Mouse (Mus musculus) embryonic stem cell, embryonic (primary cell): ENCODE measurements around the gene Rplp0.

Source experiments
- CTCF ChIA-PET, 4 experiments: fragments of 300-600 bp in 2 of 4; fragments of 350-600 bp in 2 of 4; sonication (Branson Sonifier 250); formaldehyde crosslinking; loops; one replicate each; lab custom pipeline; 2022; ENCODE audit warnings: inconsistent platforms in 2 of 4; lab: Charles Lee
- POLR2A ChIA-PET, 4 experiments: fragments of 300-600 bp in 2 of 4; fragments of 350-600 bp in 2 of 4; sonication (Branson Sonifier 250); formaldehyde crosslinking; loops; one replicate each; lab custom pipeline; 2022; ENCODE audit warnings: antibody characterized with exemption in 4 of 4, inconsistent platforms in 1 of 4; lab: Charles Lee

Gene Rplp0

GRCm38 (mm10) chr5:115538017-115538692, 21.1 kb upstream of the Rplp0 start:
- ChIA-PET CTCF (interaction anchor here (0.5 to 2.2 kb wide), 65 partner anchors 8 to 1064 kb away, joined by 3 to 31 read pairs (median 4); partner anchors contain the start of genes Pxn (in 2 of the 4), Acads (in 1 of the 4), Rplp0 (in 1 of the 4) and Sirt4 (in 1 of the 4)), POLR2A (interaction anchor here (0.5 to 2.5 kb wide), 57 partner anchors 9 to 469 kb away, joined by 3 to 72 read pairs (median 6); partner anchors contain the start of genes Sirt4 (in 2 of the 4), Pxn (in 1 of the 4) and Rplp0 (in 1 of the 4))

DNA sequence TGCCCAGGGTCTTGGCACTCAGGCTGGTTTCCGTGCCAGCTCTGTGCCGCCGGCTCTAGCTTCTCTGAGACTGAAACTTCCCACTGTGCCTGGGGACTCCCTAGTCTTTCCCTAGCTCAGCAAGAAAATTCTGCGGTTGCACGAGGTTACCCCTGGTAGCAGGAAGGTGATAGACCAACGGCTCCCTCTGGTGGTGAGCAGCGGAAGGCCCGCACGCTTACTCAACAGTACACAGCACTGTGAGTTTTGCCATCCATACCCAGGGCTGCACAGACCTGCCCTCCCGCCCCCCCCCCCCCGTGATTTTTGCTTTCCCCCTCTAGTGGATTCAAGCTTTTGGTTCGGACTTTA, 20.6 kb upstream of the Rplp0 start:
- ChIA-PET POLR2A (interaction anchor here (0.6 to 2.5 kb wide), 58 partner anchors 8 to 745 kb away, joined by 3 to 72 read pairs (median 6); partner anchors contain the start of genes Sirt4 (in 2 of the 4), Pxn (in 1 of the 4) and Rplp0 (in 1 of the 4)), CTCF (interaction anchor here (0.6 to 2.2 kb wide), 63 partner anchors 8 to 1064 kb away, joined by 3 to 31 read pairs (median 4); partner anchors contain the start of genes Pxn (in 2 of the 4), Acads (in 1 of the 4), Rplp0 (in 1 of the 4) and Sirt4 (in 1 of the 4))

- POLR2A ChIA-PET, result interaction anchor here (0.5 to 21.3 kb wide), 47 partner anchors 7 to 188 kb away, joined by 3 to 239 read pairs (median 4); partner anchors contain the start of genes Rplp0 (in 3 of the 4), Gcn1l1 (in 2 of the 4) and Sirt4 (in 2 of the 4)
- CTCF ChIA-PET, result interaction anchor here in 3 of 4 experiments (0.5 to 5.2 kb wide), 10 partner anchors 11 to 1399 kb away, joined by 3 to 29 read pairs (median 4); partner anchors contain the start of gene Rplp0 (in 1 of the 3)
Measured at GRCm38 (mm10) chr5:115542635-115543384, 16.5 kb upstream of the Rplp0 start.

- ChIA-PET CTCF (interaction anchor here in 3 of 4 experiments (0.6 to 5.2 kb wide), 9 partner anchors 10 to 298 kb away, joined by 3 to 29 read pairs (median 3); partner anchors contain the start of gene Rplp0 (in 1 of the 3)), POLR2A (interaction anchor here (0.5 to 21.3 kb wide), 34 partner anchors 8 to 189 kb away, joined by 3 to 239 read pairs (median 6); partner anchors contain the start of genes Rplp0 (in 3 of the 4), Gcn1l1 (in 2 of the 4) and Sirt4 (in 2 of the 4))
Measured at GRCm38 (mm10) chr5:115543509-115544253, 15.6 kb upstream of the Rplp0 start.

GRCm38 (mm10) chr5:115544655-115545185, 14.5 kb upstream of the Rplp0 start:
- ChIA-PET POLR2A (interaction anchor here in 3 of 4 experiments (0.7 to 21.3 kb wide), 19 partner anchors 9 to 94 kb away, joined by 3 to 239 read pairs (median 5); partner anchors contain the start of genes Rplp0 (in 3 of the 3) and Gcn1l1 (in 2 of the 3)), CTCF (interaction anchor here in 3 of 4 experiments (0.6 to 5.2 kb wide), 5 partner anchors 10 to 37 kb away, joined by 3 to 29 read pairs (median 3); no protein-coding TSS in a partner anchor)

GRCm38 (mm10) chr5:115545636-115546035, 13.6 kb upstream of the Rplp0 start:
- CTCF ChIA-PET, result interaction anchor here in 1 of 4 experiments (0.8 to 5.2 kb wide), 5 partner anchors 9 to 38 kb away, joined by 3 to 29 read pairs (median 3); partner anchors contain the start of gene Rplp0
- POLR2A ChIA-PET, result interaction anchor here (0.6 to 21.3 kb wide), 22 partner anchors 8 to 1759 kb away, joined by 3 to 239 read pairs (median 5); partner anchors contain the start of genes Rplp0 (in 3 of the 4) and Gcn1l1 (in 2 of the 4)

DNA sequence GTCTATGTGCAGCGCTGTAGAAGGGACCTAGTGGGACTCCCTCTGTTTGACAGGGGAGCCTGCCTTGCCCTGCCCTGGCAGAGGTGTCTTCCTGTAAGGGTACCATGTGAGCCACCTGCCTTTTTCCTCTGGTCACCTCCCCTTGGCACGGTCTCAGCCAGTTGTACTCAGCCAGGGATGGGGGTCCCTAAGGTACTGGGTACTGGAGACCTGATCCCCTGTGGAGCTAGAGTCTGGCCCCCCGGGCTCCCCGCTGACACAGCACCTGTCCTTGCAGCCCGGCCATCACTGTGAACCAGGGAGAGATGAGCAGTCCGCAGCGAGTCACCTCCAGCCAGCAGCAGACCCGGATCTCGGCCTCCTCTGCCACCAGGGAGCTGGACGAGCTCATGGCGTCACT, 12.7 kb upstream of the Rplp0 start:
- POLR2A ChIA-PET, result interaction anchor here (0.6 to 21.3 kb wide), 20 partner anchors 8 to 549 kb away, joined by 3 to 239 read pairs (median 6); partner anchors contain the start of genes Rplp0 (in 3 of the 4) and Gcn1l1 (in 2 of the 4)
- CTCF ChIA-PET, result interaction anchor here (0.5 to 5.6 kb wide), 11 partner anchors 8 to 721 kb away, joined by 3 to 29 read pairs (median 8); partner anchors contain the start of gene Rplp0 (in 2 of the 4)

DNA sequence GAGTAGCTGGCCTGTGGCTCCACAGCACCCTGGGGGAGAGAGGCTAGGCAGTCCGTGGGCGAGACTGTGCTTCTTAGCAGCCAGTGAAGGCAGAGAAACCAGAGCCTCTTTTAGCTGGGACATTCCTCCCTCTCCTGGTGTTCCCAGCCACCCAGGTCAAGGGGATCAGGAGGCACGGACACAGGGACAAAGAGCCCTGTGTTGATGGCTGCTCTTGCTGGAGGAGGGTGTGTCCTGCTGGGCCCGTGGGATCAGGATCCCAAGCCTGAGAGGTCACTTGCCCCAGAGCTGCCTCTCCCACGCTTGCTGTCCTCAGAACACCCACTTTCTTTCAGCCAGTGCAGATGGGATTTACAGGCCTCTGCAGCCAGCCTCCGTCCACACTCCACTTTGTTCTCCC, 12.3 kb upstream of the Rplp0 start:
- POLR2A ChIA-PET, result interaction anchor here (0.6 to 21.3 kb wide), 23 partner anchors 9 to 549 kb away, joined by 3 to 239 read pairs (median 5); partner anchors contain the start of genes Rplp0 (in 3 of the 4) and Gcn1l1 (in 2 of the 4)
- CTCF ChIA-PET, result interaction anchor here (0.6 to 5.6 kb wide), 8 partner anchors 9 to 721 kb away, joined by 3 to 21 read pairs (median 9); partner anchors contain the start of gene Rplp0 (in 1 of the 4)

DNA sequence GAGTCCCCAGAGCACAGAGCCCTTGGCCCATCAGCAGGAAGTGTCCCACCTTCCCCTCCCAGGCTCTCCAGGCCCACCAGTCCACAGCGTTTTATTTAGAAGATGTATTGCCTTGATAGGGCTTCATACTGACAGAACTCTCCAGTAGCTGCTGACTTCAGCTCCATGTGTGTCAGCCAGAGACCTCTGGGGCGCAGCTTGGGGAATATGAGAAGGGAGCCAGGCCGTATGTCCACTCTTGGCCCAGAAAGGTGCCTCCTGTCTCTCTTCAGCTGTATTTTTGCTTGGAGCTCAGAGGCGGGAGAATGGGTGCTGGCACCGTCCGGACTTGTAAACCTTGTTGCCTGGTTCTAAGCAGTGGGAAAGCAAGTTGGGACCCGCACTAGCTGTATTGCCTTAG, 11.8 kb upstream of the Rplp0 start:
- ChIA-PET CTCF (interaction anchor here (0.6 to 5.6 kb wide), 6 partner anchors 9 to 722 kb away, joined by 3 to 21 read pairs (median 9); no protein-coding TSS in a partner anchor), POLR2A (interaction anchor here in 3 of 4 experiments (0.6 to 21.3 kb wide), 21 partner anchors 9 to 72 kb away, joined by 3 to 239 read pairs (median 5); partner anchors contain the start of genes Rplp0 (in 3 of the 3) and Gcn1l1 (in 2 of the 3))

GRCm38 (mm10) chr5:115548501-115549285, 10.6 kb upstream of the Rplp0 start:
- ChIA-PET CTCF (interaction anchor here in 3 of 4 experiments (0.6 to 5.6 kb wide), 6 partner anchors 8 to 967 kb away, joined by 3 to 21 read pairs (median 3); no protein-coding TSS in a partner anchor), POLR2A (interaction anchor here (0.6 to 21.3 kb wide), 21 partner anchors 8 to 367 kb away, joined by 3 to 239 read pairs (median 5); partner anchors contain the start of genes Rplp0 (in 4 of the 4), Gcn1l1 (in 2 of the 4) and Sirt4 (in 1 of the 4))

DNA sequence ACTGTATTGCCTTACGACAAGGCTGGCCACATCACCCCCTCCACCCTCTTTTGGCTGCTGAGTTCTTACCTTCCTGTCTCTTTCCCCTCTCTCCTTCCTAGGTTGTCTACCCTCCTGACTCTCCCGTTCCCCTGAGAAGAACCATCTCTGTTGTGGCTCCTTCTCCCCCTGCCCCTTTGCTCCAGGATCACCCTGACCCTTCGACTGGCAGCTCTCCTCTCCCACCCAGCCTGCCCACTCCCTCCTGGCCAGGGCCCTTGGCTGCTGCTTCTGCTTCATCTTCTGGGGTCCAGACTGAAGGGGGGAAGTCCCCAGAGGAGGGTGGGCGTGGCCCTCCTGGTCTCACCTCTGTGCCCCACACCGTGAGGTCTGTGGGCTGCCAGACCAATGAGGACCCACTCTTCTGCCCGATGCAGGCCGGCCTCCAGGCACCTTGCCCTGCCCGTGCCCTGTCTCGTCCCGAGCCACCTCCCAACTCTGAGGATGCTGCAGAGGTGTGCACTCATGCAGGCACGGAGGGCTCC, 8.7 kb upstream of the Rplp0 start:
- ChIA-PET POLR2A (interaction anchor here (0.6 to 21.3 kb wide), 15 partner anchors 9 to 982 kb away, joined by 3 to 239 read pairs (median 5); partner anchors contain the start of genes Rplp0 (in 4 of the 4), Gcn1l1 (in 2 of the 4) and Sirt4 (in 1 of the 4)), CTCF (interaction anchor here in 2 of 4 experiments (1.0 to 5.6 kb wide), 3 partner anchors 8 to 12 kb away, joined by 3 to 21 read pairs (median 4); no protein-coding TSS in a partner anchor)

DNA sequence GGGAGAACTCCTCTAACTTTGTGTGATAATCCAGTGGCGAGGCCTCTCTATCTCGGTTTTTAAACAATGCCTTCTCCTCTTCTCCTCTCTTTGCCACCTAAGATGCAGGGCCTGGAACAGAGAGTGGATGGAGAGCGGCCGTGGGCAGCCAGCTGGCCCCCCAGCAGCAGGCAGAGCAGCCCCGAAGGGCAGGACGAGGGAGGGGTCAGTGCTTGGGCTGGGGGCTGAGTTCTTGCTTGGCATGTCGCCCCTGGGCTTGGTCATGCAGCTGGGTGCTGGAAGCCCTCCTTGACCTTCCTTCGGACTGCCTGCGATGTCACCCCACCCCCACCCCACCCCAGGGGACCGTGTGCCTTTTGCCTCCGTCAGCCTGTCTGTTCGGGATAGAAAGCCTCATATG, 7.9 kb upstream of the Rplp0 start:
- CTCF ChIA-PET, result interaction anchor here in 2 of 4 experiments (0.6 to 5.6 kb wide), 4 partner anchors 11 to 399 kb away, joined by 3 to 21 read pairs (median 4); no protein-coding TSS in a partner anchor
- POLR2A ChIA-PET, result interaction anchor here in 3 of 4 experiments (0.6 to 21.3 kb wide), 6 partner anchors 8 to 133 kb away, joined by 3 to 239 read pairs (median 4); partner anchors contain the start of genes Gcn1l1 (in 1 of the 3) and Rplp0 (in 1 of the 3)

DNA sequence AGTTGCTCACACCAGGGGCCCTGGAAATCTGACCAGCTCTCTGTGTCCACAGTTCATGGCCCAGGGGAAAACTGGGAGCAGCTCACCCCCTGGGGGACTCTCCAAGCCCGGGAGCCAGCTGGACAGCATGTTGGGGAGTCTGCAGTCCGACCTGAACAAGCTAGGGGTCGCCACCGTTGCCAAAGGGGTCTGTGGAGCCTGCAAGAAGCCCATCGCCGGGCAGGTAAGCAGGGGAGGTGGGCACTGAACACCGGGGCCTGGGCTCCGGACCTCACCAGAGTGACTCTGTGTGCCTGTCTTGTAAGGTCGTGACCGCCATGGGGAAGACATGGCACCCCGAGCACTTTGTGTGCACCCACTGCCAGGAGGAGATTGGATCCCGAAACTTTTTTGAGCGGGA, 7.5 kb upstream of the Rplp0 start:
- POLR2A ChIA-PET, result interaction anchor here in 3 of 4 experiments (0.5 to 21.3 kb wide), 8 partner anchors 8 to 133 kb away, joined by 3 to 239 read pairs (median 4); partner anchors contain the start of genes Gcn1l1 (in 1 of the 3) and Rplp0 (in 1 of the 3)
- CTCF ChIA-PET, result interaction anchor here in 3 of 4 experiments (0.6 to 5.6 kb wide), 5 partner anchors 11 to 399 kb away, joined by 3 to 21 read pairs (median 4); no protein-coding TSS in a partner anchor

GRCm38 (mm10) chr5:115553801-115554420, 5.4 kb upstream of the Rplp0 start:
- ChIA-PET POLR2A (interaction anchor here in 3 of 4 experiments (0.6 to 21.3 kb wide), 22 partner anchors 5 to 441 kb away, joined by 3 to 239 read pairs (median 5); partner anchors contain the start of genes Gcn1l1 (in 1 of the 3) and Rplp0 (in 1 of the 3)), CTCF (interaction anchor here in 3 of 4 experiments (0.6 to 3.1 kb wide), 8 partner anchors 9 to 63 kb away, joined by 3 to 13 read pairs (median 4); no protein-coding TSS in a partner anchor)
